Mouse (Mus musculus) thymus, postnatal 10 days (tissue): ENCODE data around the gene Fxyd5.
A peak's percentile ranks its signal among the peaks of the same experiment; 100 is the strongest.

ENCODE experiments used
- DNase-seq, 2 experiments: peaks; one replicate each; pipeline ENCODE4 v3.0.0; 2021; ENCODE audit warnings: low spot score in 2 of 2

Fxyd5 gene

GRCm38 (mm10) chr7:31042431-31042910 is at the start of gene Fxyd5:
Gene Fxyd5, minus strand, starts transcription at chr7:31042481.
- DNase-seq, result no peak

GRCm38 (mm10) chr7:31089721-31090120 is 47.4 kb upstream of the Fxyd5 start:
- peak in 1 of 2 experiments; percentile 27 for DNase-seq

GRCm38 (mm10) chr7:31088206-31088605 is 45.9 kb upstream of the Fxyd5 start:
- DNase-seq, result no peak

- DNase-seq, result no peak
Observed at GRCm38 (mm10) chr7:31087262-31087661, 45.0 kb upstream of the Fxyd5 start.

GRCm38 (mm10) chr7:31086175-31086755 is 44.0 kb upstream of the Fxyd5 start:
- no peak for DNase-seq

- DNase-seq, result no peak
Observed at GRCm38 (mm10) chr7:31085171-31085570, 42.9 kb upstream of the Fxyd5 start.

- no peak for DNase-seq
Observed at GRCm38 (mm10) chr7:31084140-31084539, 41.9 kb upstream of the Fxyd5 start.

GRCm38 (mm10) chr7:31082831-31083588 is 40.7 kb upstream of the Fxyd5 start:
- DNase-seq, result no peak

GRCm38 (mm10) chr7:31082106-31082505 is 39.8 kb upstream of the Fxyd5 start:
- DNase-seq, result no peak

GRCm38 (mm10) chr7:31081106-31081505 is 38.8 kb upstream of the Fxyd5 start:
- no peak for DNase-seq

GRCm38 (mm10) chr7:31080611-31081010 is 38.3 kb upstream of the Fxyd5 start:
- DNase-seq, result no peak

- no peak for DNase-seq
Observed at GRCm38 (mm10) chr7:31079670-31080069, 37.4 kb upstream of the Fxyd5 start.

GRCm38 (mm10) chr7:31077885-31078445 is 35.7 kb upstream of the Fxyd5 start:
- peak in 1 of 2 experiments; percentile 47 for DNase-seq

- no peak for DNase-seq
Observed at GRCm38 (mm10) chr7:31077470-31077869, 35.2 kb upstream of the Fxyd5 start.

GRCm38 (mm10) chr7:31076492-31076891 is 34.2 kb upstream of the Fxyd5 start, which contains the start of gene Fxyd3:
Gene Fxyd3, minus strand, starts transcription at chr7:31076704.
- no peak for DNase-seq

GRCm38 (mm10) chr7:31074713-31075069 is 32.4 kb upstream of the Fxyd5 start:
- DNase-seq, result no peak

- no peak for DNase-seq
Observed at GRCm38 (mm10) chr7:31074061-31074712, 31.9 kb upstream of the Fxyd5 start.

- DNase-seq, result no peak
Observed at GRCm38 (mm10) chr7:31073546-31073945, 31.3 kb upstream of the Fxyd5 start.

GRCm38 (mm10) chr7:31072326-31072725 is 30.0 kb upstream of the Fxyd5 start:
- DNase-seq, result no peak

GRCm38 (mm10) chr7:31070324-31070723 is 28.0 kb upstream of the Fxyd5 start:
- DNase-seq, result no peak

GRCm38 (mm10) chr7:31069491-31069890 is 27.2 kb upstream of the Fxyd5 start:
- DNase-seq, result no peak

- DNase-seq, result no peak
Observed at GRCm38 (mm10) chr7:31067836-31068235, 25.6 kb upstream of the Fxyd5 start.
